ENCODE assay signal across 26 mouse cellular contexts in genomic region chr1:14472294-14472693, GRCm38 (mm10).
DNase-seq lines count a peak whose midpoint lies in the region; ATAC-seq and TF ChIP-seq lines count a peak whose summit lies in the region.
"Had no signal": no experiment of that assay in that cellular context is flagged by ENCODE, and none has a peak within 500 bp of the region (broad histone marks: within the 10 kb centered on the region; RNA-seq: fewer than 3 reads in every experiment).

No protein-coding gene starts in this region.

- no peaks in the 10 kb centered on the region for H3K9me3 ChIP-seq in forebrain, embryonic 12.5 days
- no peaks in the 10 kb centered on the region for H3K9me3 ChIP-seq in forebrain, embryonic 16.5 days (ENCODE audit: control insufficient read depth, low read length)
- H3K9me3 ChIP-seq in hindbrain, embryonic 10.5 days, result no peaks in the 10 kb centered on the region
- no peaks in the 10 kb centered on the region for H3K9me3 ChIP-seq in hindbrain, embryonic 13.5 days
- H3K9me3 ChIP-seq in midbrain, embryonic 10.5 days (replicated peaks), result no peaks in the 10 kb centered on the region
- H3K9me3 ChIP-seq in midbrain, embryonic 13.5 days, result no peaks in the 10 kb centered on the region
- H3K9me3 ChIP-seq: embryonic facial prominence, embryonic 12.5 days; embryonic facial prominence, embryonic 15.5 days; heart, embryonic 10.5 days; heart, embryonic 13.5 days had no signal

- peak; percentile 69; the same call in 1 of the 2 replicates for ATAC-seq in forebrain, embryonic 12.5 days (ENCODE audit: low FRiP score)
- no peak for ATAC-seq in forebrain, embryonic 16.5 days
- no peak for ATAC-seq in hindbrain, embryonic 13.5 days (ENCODE audit: low FRiP score)
- no peak for ATAC-seq in midbrain, embryonic 13.5 days
- ATAC-seq: CD4-positive, CD25-positive, alpha-beta regulatory T cell, adult 4 months; intestine, postnatal 0 days had no signal

- no peak for TF ChIP-seq CTCF in brain, embryonic 14.5 days (IDR thresholded peaks at IDR 0.05; ENCODE audit: borderline replicate concordance, extremely low read depth, insufficient read depth, insufficient read length)

- H3K4me2 ChIP-seq in forebrain, embryonic 12.5 days, result no peak overlapping the region
- no peak overlapping the region for H3K4me2 ChIP-seq in forebrain, embryonic 16.5 days (ENCODE audit: low read length)
- H3K4me2 ChIP-seq in hindbrain, embryonic 13.5 days, result no peak overlapping the region
- H3K4me2 ChIP-seq in midbrain, embryonic 13.5 days (replicated peaks), result no peak overlapping the region
- H3K4me2 ChIP-seq: embryonic facial prominence, embryonic 12.5 days; embryonic facial prominence, embryonic 15.5 days; heart, embryonic 13.5 days; hindbrain, embryonic 14.5 days had no signal

- 10% methylated on average over 3 of the region's 3 CpGs for WGBS in forebrain, embryonic 12.5 days
- WGBS in forebrain, embryonic 16.5 days, result 6% methylated on average over 3 of the region's 3 CpGs
- WGBS in hindbrain, embryonic 10.5 days, result 11% methylated on average over 3 of the region's 3 CpGs
- WGBS in hindbrain, embryonic 13.5 days, result 16% methylated on average over 3 of the region's 3 CpGs
- WGBS in midbrain, embryonic 10.5 days, result 15% methylated on average over 3 of the region's 3 CpGs
- 10% methylated on average over 3 of the region's 3 CpGs for WGBS in midbrain, embryonic 13.5 days

- TF ChIP-seq POLR2A in brain, embryonic 14.5 days (IDR thresholded peaks at IDR 0.05; ENCODE audit: borderline replicate concordance, extremely low read depth, insufficient read depth, insufficient read length, poor library complexity, severe bottlenecking), result no peak

- H3K36me3 ChIP-seq in forebrain, embryonic 12.5 days (replicated peaks), result no peaks in the 10 kb centered on the region
- no peaks in the 10 kb centered on the region for H3K36me3 ChIP-seq in forebrain, embryonic 16.5 days (ENCODE audit: control insufficient read depth, insufficient read depth)
- no peaks in the 10 kb centered on the region for H3K36me3 ChIP-seq in hindbrain, embryonic 10.5 days
- no peaks in the 10 kb centered on the region for H3K36me3 ChIP-seq in hindbrain, embryonic 13.5 days
- H3K36me3 ChIP-seq in midbrain, embryonic 10.5 days, result no peaks in the 10 kb centered on the region
- H3K36me3 ChIP-seq in midbrain, embryonic 13.5 days, result no peaks in the 10 kb centered on the region
- H3K36me3 ChIP-seq: embryonic facial prominence, embryonic 12.5 days; embryonic facial prominence, embryonic 15.5 days; heart, embryonic 10.5 days; heart, embryonic 13.5 days had no signal

- H3K4me3 ChIP-seq in forebrain, embryonic 12.5 days (replicated peaks), result no peak overlapping the region
- no peak overlapping the region for H3K4me3 ChIP-seq in forebrain, embryonic 16.5 days (replicated peaks; ENCODE audit: low read length)
- no peak overlapping the region for H3K4me3 ChIP-seq in hindbrain, embryonic 10.5 days
- no peak overlapping the region for H3K4me3 ChIP-seq in hindbrain, embryonic 13.5 days
- H3K4me3 ChIP-seq in midbrain, embryonic 10.5 days, result no peak overlapping the region
- no peak overlapping the region for H3K4me3 ChIP-seq in midbrain, embryonic 13.5 days (replicated peaks)
- H3K4me3 ChIP-seq: embryonic facial prominence, embryonic 12.5 days; embryonic facial prominence, embryonic 15.5 days; heart, adult 2 months; heart, embryonic 10.5 days; heart, embryonic 13.5 days had no signal

- H3K27me3 ChIP-seq in forebrain, embryonic 12.5 days, result peaks cover 4% of the 10 kb centered on the region
- no peaks in the 10 kb centered on the region for H3K27me3 ChIP-seq in forebrain, embryonic 16.5 days (replicated peaks; ENCODE audit: control insufficient read depth, insufficient read depth, low read length)
- no peaks in the 10 kb centered on the region for H3K27me3 ChIP-seq in hindbrain, embryonic 10.5 days (ENCODE audit: insufficient read depth, poor library complexity, severe bottlenecking)
- no peaks in the 10 kb centered on the region for H3K27me3 ChIP-seq in hindbrain, embryonic 13.5 days
- no peaks in the 10 kb centered on the region for H3K27me3 ChIP-seq in midbrain, embryonic 10.5 days (ENCODE audit: low read depth, poor library complexity, severe bottlenecking)
- 0 out of 2 replicates have a peak, but pooled peaks cover under 1% of the 10 kb centered on the region for H3K27me3 ChIP-seq in midbrain, embryonic 13.5 days
- H3K27me3 ChIP-seq: embryonic facial prominence, embryonic 12.5 days; embryonic facial prominence, embryonic 15.5 days; heart, embryonic 13.5 days had no signal

- peaks cover 9% of the 10 kb centered on the region for H3K4me1 ChIP-seq in forebrain, embryonic 12.5 days
- 0 out of 2 replicates have a peak, but pooled peaks cover 3% of the 10 kb centered on the region for H3K4me1 ChIP-seq in forebrain, embryonic 16.5 days (replicated peaks; ENCODE audit: control insufficient read depth, insufficient read depth, low read length)
- peaks cover 19% of the 10 kb centered on the region for H3K4me1 ChIP-seq in hindbrain, embryonic 10.5 days (replicated peaks)
- no peaks in the 10 kb centered on the region; the same call in 1 of the 2 replicates for H3K4me1 ChIP-seq in hindbrain, embryonic 13.5 days (replicated peaks)
- H3K4me1 ChIP-seq in midbrain, embryonic 10.5 days, result peaks cover 21% of the 10 kb centered on the region
- peaks cover 4% of the 10 kb centered on the region; the same call in 1 of the 2 replicates for H3K4me1 ChIP-seq in midbrain, embryonic 13.5 days (replicated peaks)
- H3K4me1 ChIP-seq: embryonic facial prominence, embryonic 15.5 days; heart, embryonic 10.5 days; heart, embryonic 13.5 days had no signal

- no peak overlapping the region for H3K9ac ChIP-seq in forebrain, embryonic 12.5 days
- H3K9ac ChIP-seq in forebrain, embryonic 16.5 days (replicated peaks; ENCODE audit: low read depth, low read length), result no peak overlapping the region
- H3K9ac ChIP-seq in hindbrain, embryonic 13.5 days, result no peak overlapping the region
- H3K9ac ChIP-seq in midbrain, embryonic 13.5 days (replicated peaks), result no peak overlapping the region
- H3K9ac ChIP-seq: embryonic facial prominence, embryonic 12.5 days; embryonic facial prominence, embryonic 15.5 days; heart, embryonic 13.5 days; hindbrain, embryonic 14.5 days had no signal

- no peak overlapping the region for H3K27ac ChIP-seq in forebrain, embryonic 12.5 days
- H3K27ac ChIP-seq in forebrain, embryonic 16.5 days (ENCODE audit: low read length), result no peak overlapping the region
- H3K27ac ChIP-seq in hindbrain, embryonic 10.5 days, result 0 out of 2 replicates have a peak overlapping the region, but pooled peaks have one; percentile 45
- H3K27ac ChIP-seq in hindbrain, embryonic 13.5 days, result no peak overlapping the region
- peak overlapping the region; percentile 30; the same call in 1 of the 2 replicates for H3K27ac ChIP-seq in midbrain, embryonic 10.5 days (replicated peaks)
- no peak overlapping the region for H3K27ac ChIP-seq in midbrain, embryonic 13.5 days
- H3K27ac ChIP-seq: embryonic facial prominence, embryonic 12.5 days; embryonic facial prominence, embryonic 15.5 days; heart, adult 2 months; heart, embryonic 10.5 days; heart, embryonic 13.5 days; hindbrain, embryonic 14.5 days had no signal

- no peak for DNase-seq in hindbrain, embryonic 10.5 days (ENCODE audit: low spot score)
- no peak for DNase-seq in midbrain, embryonic 10.5 days (ENCODE audit: low spot score)
- peak; percentile 61 for DNase-seq in brain, embryonic 14.5 days (ENCODE audit: low read depth)
- DNase-seq in lung, postnatal 14 days, result no peak
- DNase-seq: adrenal gland, adult 2 months; adrenal gland, postnatal 14 days; cerebellum, adult 11-12 months; cerebellum, adult 8-10 months; cerebellum, postnatal 10 days; cerebellum, postnatal 36 days; gastrocnemius, postnatal 10 days; gastrocnemius, postnatal 36 days; heart, adult 2 months; heart, postnatal 14 days; heart, postnatal 4 days had no signal

Comparison
In these comparisons a context has a peak if more than half of its experiments do, and no peak if none do; other contexts are left out.
1. H3K27ac ChIP-seq: peak in hindbrain, embryonic 10.5 days (single experiment) and midbrain, embryonic 10.5 days (single experiment); none in forebrain, embryonic 12.5 days (single experiment), forebrain, embryonic 16.5 days (single experiment), hindbrain, embryonic 13.5 days (single experiment) and midbrain, embryonic 13.5 days (single experiment).